Mouse (Mus musculus) ES-E14 (cell line): ENCODE data around the gene Edn2.

Experiments
- ZC3H11A ChIP-seq: IDR thresholded peaks from 2 replicates; pipeline ENCODE4 v1.6.1; 2012; ENCODE audit warnings: low read depth, mild to moderate bottlenecking, inconsistent platforms, low read length, borderline replicate concordance
- ZNF384 ChIP-seq: IDR thresholded peaks from 2 replicates; pipeline ENCODE4 v1.6.1; 2012; ENCODE audit warnings: low read depth, low read length, inconsistent platforms

- no peak for TF ChIP-seq ZC3H11A
- no peak for TF ChIP-seq ZNF384
These were observed 38.3 kb downstream of the Edn2 start for GRCm38 (mm10) chr4:120199184-120199885.
